Mouse (Mus musculus): ENCODE data around the gene Slc37a1. TPM values are rescaled to one million over a fixed set of nuclear protein-coding genes. Genes with fewer than 3 reads are reported as not detected.

Slc37a1 gene
- polyA plus RNA-seq, 1 experiment from 2014 or later: 3.2 TPM

GRCm38 (mm10) chr17:31257898-31258297, 28.7 kb upstream of the Slc37a1 start:
- Histone ChIP-seq H3K4me3 (ENCODE audit: low read depth, low read length) (no peak overlapping the region), H3K4me2 (ENCODE audit: low read depth, low read length) (no peak overlapping the region), H3K27me3 (replicated peaks; ENCODE audit: control insufficient read depth, insufficient read depth, low read length) (no peaks in the 10 kb centered on the region), H3K9ac (ENCODE audit: low read depth, low read length) (no peak overlapping the region), H3K27ac (replicated peaks; ENCODE audit: low read depth, low read length) (no peak overlapping the region), H3K4me1 (ENCODE audit: control insufficient read depth, insufficient read depth, low read length) (no peaks in the 10 kb centered on the region), H3K9me3 (ENCODE audit: control insufficient read depth, low read length) (no peaks in the 10 kb centered on the region), H3K36me3 (ENCODE audit: control insufficient read depth, insufficient read depth, low read length) (no peaks in the 10 kb centered on the region)
- no peak for DNase-seq (ENCODE audit: low spot score)
- no peak for ATAC-seq (ENCODE audit: low read depth)
- WGBS: 91% methylated on average over 12 of the region's 12 CpGs

- Histone ChIP-seq H3K9me3 (ENCODE audit: control insufficient read depth, low read length) (no peaks in the 10 kb centered on the region), H3K36me3 (ENCODE audit: control insufficient read depth, insufficient read depth, low read length) (no peaks in the 10 kb centered on the region), H3K4me2 (ENCODE audit: low read depth, low read length) (no peak overlapping the region), H3K9ac (ENCODE audit: low read depth, low read length) (no peak overlapping the region), H3K27ac (replicated peaks; ENCODE audit: low read depth, low read length) (no peak overlapping the region), H3K4me3 (ENCODE audit: low read depth, low read length) (no peak overlapping the region), H3K27me3 (replicated peaks; ENCODE audit: control insufficient read depth, insufficient read depth, low read length) (no peaks in the 10 kb centered on the region), H3K4me1 (ENCODE audit: control insufficient read depth, insufficient read depth, low read length) (no peaks in the 10 kb centered on the region)
- 76% methylated on average over 9 of the region's 9 CpGs for WGBS
- no peak for ATAC-seq (ENCODE audit: low read depth)
- DNase-seq (ENCODE audit: low spot score): no peak
Measured at GRCm38 (mm10) chr17:31258310-31258865, 28.2 kb upstream of the Slc37a1 start.

- no peaks in the 10 kb centered on the region for H3K27me3 ChIP-seq (replicated peaks; ENCODE audit: control insufficient read depth, insufficient read depth, low read length)
- ATAC-seq (ENCODE audit: low read depth): no peak
- 74% methylated on average over 4 of the region's 4 CpGs for WGBS
- no peaks in the 10 kb centered on the region for H3K36me3 ChIP-seq (ENCODE audit: control insufficient read depth, insufficient read depth, low read length)
- H3K9me3 ChIP-seq (ENCODE audit: control insufficient read depth, low read length): no peaks in the 10 kb centered on the region
- H3K9ac ChIP-seq (ENCODE audit: low read depth, low read length): no peak overlapping the region
- H3K4me3 ChIP-seq (ENCODE audit: low read depth, low read length): no peak overlapping the region
- no peaks in the 10 kb centered on the region for H3K4me1 ChIP-seq (ENCODE audit: control insufficient read depth, insufficient read depth, low read length)
- DNase-seq (ENCODE audit: low spot score): no peak
- no peak overlapping the region for H3K27ac ChIP-seq (replicated peaks; ENCODE audit: low read depth, low read length)
- H3K4me2 ChIP-seq (ENCODE audit: low read depth, low read length): no peak overlapping the region
Measured at GRCm38 (mm10) chr17:31259145-31259544, 27.4 kb upstream of the Slc37a1 start.

- Histone ChIP-seq H3K4me2 (ENCODE audit: low read depth, low read length) (no peak overlapping the region), H3K27me3 (replicated peaks; ENCODE audit: control insufficient read depth, insufficient read depth, low read length) (no peaks in the 10 kb centered on the region), H3K27ac (replicated peaks; ENCODE audit: low read depth, low read length) (no peak overlapping the region), H3K9me3 (ENCODE audit: control insufficient read depth, low read length) (no peaks in the 10 kb centered on the region), H3K4me1 (ENCODE audit: control insufficient read depth, insufficient read depth, low read length) (no peaks in the 10 kb centered on the region), H3K9ac (ENCODE audit: low read depth, low read length) (no peak overlapping the region), H3K4me3 (ENCODE audit: low read depth, low read length) (no peak overlapping the region), H3K36me3 (ENCODE audit: control insufficient read depth, insufficient read depth, low read length) (no peaks in the 10 kb centered on the region)
- WGBS: 71% methylated on average over 4 of the region's 4 CpGs
- ATAC-seq (ENCODE audit: low read depth) (no peak), DNase-seq (ENCODE audit: low spot score) (no peak)
Measured at GRCm38 (mm10) chr17:31259825-31260224, 26.8 kb upstream of the Slc37a1 start.

GRCm38 (mm10) chr17:31260430-31260829, 26.2 kb upstream of the Slc37a1 start:
- ATAC-seq (ENCODE audit: low read depth): no peak
- no peak overlapping the region for H3K4me2 ChIP-seq (ENCODE audit: low read depth, low read length)
- no peak for DNase-seq (ENCODE audit: low spot score)
- no peaks in the 10 kb centered on the region for H3K36me3 ChIP-seq (ENCODE audit: control insufficient read depth, insufficient read depth, low read length)
- no peaks in the 10 kb centered on the region for H3K9me3 ChIP-seq (ENCODE audit: control insufficient read depth, low read length)
- no peak overlapping the region for H3K27ac ChIP-seq (replicated peaks; ENCODE audit: low read depth, low read length)
- no peaks in the 10 kb centered on the region for H3K27me3 ChIP-seq (replicated peaks; ENCODE audit: control insufficient read depth, insufficient read depth, low read length)
- H3K4me3 ChIP-seq (ENCODE audit: low read depth, low read length): no peak overlapping the region
- WGBS: 75% methylated on average over 7 of the region's 7 CpGs
- 0 out of 2 replicates have a peak, but pooled peaks cover 3% of the 10 kb centered on the region for H3K4me1 ChIP-seq (ENCODE audit: control insufficient read depth, insufficient read depth, low read length)
- H3K9ac ChIP-seq (ENCODE audit: low read depth, low read length): no peak overlapping the region

- H3K9ac ChIP-seq (ENCODE audit: low read depth, low read length): no peak overlapping the region
- H3K4me2 ChIP-seq (ENCODE audit: low read depth, low read length): no peak overlapping the region
- H3K27ac ChIP-seq (replicated peaks; ENCODE audit: low read depth, low read length): no peak overlapping the region
- H3K27me3 ChIP-seq (replicated peaks; ENCODE audit: control insufficient read depth, insufficient read depth, low read length): no peaks in the 10 kb centered on the region
- 78% methylated on average over 6 of the region's 6 CpGs for WGBS
- 0 out of 2 replicates have a peak, but pooled peaks cover 3% of the 10 kb centered on the region for H3K4me1 ChIP-seq (ENCODE audit: control insufficient read depth, insufficient read depth, low read length)
- no peak for DNase-seq (ENCODE audit: low spot score)
- H3K9me3 ChIP-seq (ENCODE audit: control insufficient read depth, low read length): no peaks in the 10 kb centered on the region
- H3K4me3 ChIP-seq (ENCODE audit: low read depth, low read length): no peak overlapping the region
- no peak for ATAC-seq (ENCODE audit: low read depth)
- no peaks in the 10 kb centered on the region for H3K36me3 ChIP-seq (ENCODE audit: control insufficient read depth, insufficient read depth, low read length)
Measured at GRCm38 (mm10) chr17:31261352-31261751, 25.2 kb upstream of the Slc37a1 start.

- Histone ChIP-seq H3K4me3 (ENCODE audit: low read depth, low read length) (no peak overlapping the region), H3K4me2 (ENCODE audit: low read depth, low read length) (no peak overlapping the region), H3K27me3 (replicated peaks; ENCODE audit: control insufficient read depth, insufficient read depth, low read length) (no peaks in the 10 kb centered on the region), H3K9ac (ENCODE audit: low read depth, low read length) (no peak overlapping the region), H3K9me3 (ENCODE audit: control insufficient read depth, low read length) (no peaks in the 10 kb centered on the region), H3K4me1 (ENCODE audit: control insufficient read depth, insufficient read depth, low read length) (0 out of 2 replicates have a peak, but pooled peaks cover 3% of the 10 kb centered on the region), H3K36me3 (ENCODE audit: control insufficient read depth, insufficient read depth, low read length) (no peaks in the 10 kb centered on the region), H3K27ac (replicated peaks; ENCODE audit: low read depth, low read length) (no peak overlapping the region)
- DNase-seq (ENCODE audit: low spot score): no peak
- ATAC-seq (ENCODE audit: low read depth): no peak
- 58% methylated on average over 5 of the region's 5 CpGs for WGBS
Measured at GRCm38 (mm10) chr17:31262715-31263114, 23.9 kb upstream of the Slc37a1 start.

- whole genome bisulfite sequencing: 94% methylated on average over 5 of the region's 5 CpGs
Measured at GRCm38 (mm10) chr17:31263770-31264169, 22.8 kb upstream of the Slc37a1 start.

GRCm38 (mm10) chr17:31264372-31264771, 22.2 kb upstream of the Slc37a1 start:
- H3K4me2 ChIP-seq (ENCODE audit: low read depth, low read length): no peak overlapping the region
- no peaks in the 10 kb centered on the region for H3K27me3 ChIP-seq (replicated peaks; ENCODE audit: control insufficient read depth, insufficient read depth, low read length)
- no peak overlapping the region for H3K27ac ChIP-seq (replicated peaks; ENCODE audit: low read depth, low read length)
- no peak overlapping the region for H3K9ac ChIP-seq (ENCODE audit: low read depth, low read length)
- ATAC-seq (ENCODE audit: low read depth) (peak; percentile 18; the same call in 1 of the 2 replicates), DNase-seq (ENCODE audit: low spot score) (no peak)
- H3K4me3 ChIP-seq (ENCODE audit: low read depth, low read length): no peak overlapping the region
- H3K4me1 ChIP-seq (ENCODE audit: control insufficient read depth, insufficient read depth, low read length): 0 out of 2 replicates have a peak, but pooled peaks cover 3% of the 10 kb centered on the region
- H3K36me3 ChIP-seq (ENCODE audit: control insufficient read depth, insufficient read depth, low read length): no peaks in the 10 kb centered on the region
- 42% methylated on average over 6 of the region's 6 CpGs for WGBS
- H3K9me3 ChIP-seq (ENCODE audit: control insufficient read depth, low read length): no peaks in the 10 kb centered on the region

More at GRCm38 (mm10) chr17:31263770-31264169, 22.8 kb upstream of the Slc37a1 start:
- ATAC-seq (ENCODE audit: low read depth): no peak
- Histone ChIP-seq H3K4me2 (ENCODE audit: low read depth, low read length) (no peak overlapping the region), H3K9ac (ENCODE audit: low read depth, low read length) (no peak overlapping the region), H3K27me3 (replicated peaks; ENCODE audit: control insufficient read depth, insufficient read depth, low read length) (no peaks in the 10 kb centered on the region), H3K9me3 (ENCODE audit: control insufficient read depth, low read length) (no peaks in the 10 kb centered on the region), H3K27ac (replicated peaks; ENCODE audit: low read depth, low read length) (no peak overlapping the region), H3K36me3 (ENCODE audit: control insufficient read depth, insufficient read depth, low read length) (no peaks in the 10 kb centered on the region), H3K4me3 (ENCODE audit: low read depth, low read length) (no peak overlapping the region), H3K4me1 (ENCODE audit: control insufficient read depth, insufficient read depth, low read length) (0 out of 2 replicates have a peak, but pooled peaks cover 3% of the 10 kb centered on the region)
- no peak for DNase-seq (ENCODE audit: low spot score)
